Mouse (Mus musculus) adrenal gland, postnatal 25 days (tissue): ENCODE data around the gene 4930442H23Rik. TPM values are rescaled to one million over a fixed set of nuclear protein-coding genes. Genes with fewer than 3 reads are reported as not detected.

Source experiments
- DNase-seq: peaks from one replicate; pipeline ENCODE4 v3.0.0; 2021; ENCODE audit warnings: mixed read lengths
- total RNA-seq: library from RNA; stranded (reverse); gene quantifications from 2 replicates; pipeline ENCODE4 v1.2.3, GENCODE M21; 2021

4930442H23Rik gene
- total RNA-seq, 1 experiment from 2014 or later, result not detected

DNA sequence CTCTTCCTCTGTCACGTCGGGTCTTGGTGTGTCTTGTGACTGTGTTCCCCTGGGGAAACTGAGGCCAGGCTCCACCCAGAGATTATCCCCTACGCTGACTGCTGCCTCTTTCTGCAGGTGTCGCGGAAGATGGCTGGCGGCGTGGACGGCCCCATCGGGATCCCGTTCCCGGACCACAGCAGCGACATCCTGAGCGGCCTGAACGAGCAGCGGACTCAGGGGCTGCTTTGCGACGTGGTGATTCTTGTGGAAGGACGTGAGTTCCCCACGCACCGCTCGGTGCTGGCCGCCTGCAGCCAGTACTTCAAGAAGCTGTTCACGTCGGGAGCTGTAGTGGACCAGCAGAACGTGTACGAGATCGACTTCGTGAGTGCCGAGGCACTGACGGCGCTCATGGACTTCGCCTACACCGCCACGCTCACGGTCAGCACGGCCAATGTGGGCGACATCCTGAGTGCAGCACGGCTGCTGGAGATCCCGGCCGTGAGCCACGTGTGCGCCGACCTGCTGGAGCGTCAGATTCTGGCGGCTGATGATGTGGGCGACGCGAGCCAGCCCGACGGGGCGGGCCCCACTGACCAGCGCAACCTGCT lies 39.7 kb downstream of the 4930442H23Rik start:
- no peak for DNase-seq

DNA sequence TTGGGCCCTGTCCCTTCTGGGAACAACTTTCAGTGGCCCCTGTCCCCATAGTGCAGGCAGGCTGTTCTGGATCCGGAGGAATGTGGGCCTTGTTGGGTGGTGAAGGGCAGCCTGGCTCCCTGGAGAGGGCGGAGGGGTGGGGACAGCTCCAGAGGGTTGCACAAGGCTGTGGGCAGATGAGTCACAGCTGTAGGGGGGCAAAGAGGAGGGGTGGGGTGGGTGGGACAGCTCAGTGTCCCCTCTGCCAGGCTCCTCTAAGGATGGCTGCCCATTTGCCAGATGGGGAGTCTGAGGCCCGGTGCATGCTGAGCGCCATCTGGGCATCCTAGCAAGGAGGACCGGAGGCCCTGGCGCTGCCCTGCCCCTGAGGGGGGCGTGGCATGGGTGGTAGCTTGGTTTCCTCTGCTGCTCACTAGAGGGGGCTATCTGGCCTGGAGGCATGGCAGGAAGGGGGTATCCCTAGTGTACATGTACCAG lies 40.5 kb downstream of the 4930442H23Rik start:
- peak; percentile 71 for DNase-seq

DNA sequence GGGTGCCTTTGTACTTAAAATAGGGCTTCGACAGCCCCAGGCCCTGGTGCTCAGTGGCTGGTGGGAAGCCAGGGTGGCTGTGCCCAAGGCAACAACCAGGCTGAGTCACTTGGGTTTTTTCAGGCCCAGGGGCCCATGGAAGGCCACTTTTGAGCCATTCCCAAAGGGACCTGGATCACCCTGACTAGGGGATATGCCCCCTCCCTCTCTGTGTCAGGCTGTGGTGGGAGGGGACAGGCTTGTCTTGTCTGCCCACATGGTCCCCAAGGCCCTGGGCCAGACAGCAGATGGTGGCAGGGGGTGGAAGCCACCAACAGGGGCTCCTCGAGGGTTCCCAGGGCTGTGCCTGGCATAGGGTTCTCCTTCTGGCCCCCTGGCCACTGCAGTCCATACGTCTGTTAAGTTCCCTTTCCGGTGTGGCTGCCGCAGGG lies 41.1 kb downstream of the 4930442H23Rik start:
- no peak for DNase-seq

DNA sequence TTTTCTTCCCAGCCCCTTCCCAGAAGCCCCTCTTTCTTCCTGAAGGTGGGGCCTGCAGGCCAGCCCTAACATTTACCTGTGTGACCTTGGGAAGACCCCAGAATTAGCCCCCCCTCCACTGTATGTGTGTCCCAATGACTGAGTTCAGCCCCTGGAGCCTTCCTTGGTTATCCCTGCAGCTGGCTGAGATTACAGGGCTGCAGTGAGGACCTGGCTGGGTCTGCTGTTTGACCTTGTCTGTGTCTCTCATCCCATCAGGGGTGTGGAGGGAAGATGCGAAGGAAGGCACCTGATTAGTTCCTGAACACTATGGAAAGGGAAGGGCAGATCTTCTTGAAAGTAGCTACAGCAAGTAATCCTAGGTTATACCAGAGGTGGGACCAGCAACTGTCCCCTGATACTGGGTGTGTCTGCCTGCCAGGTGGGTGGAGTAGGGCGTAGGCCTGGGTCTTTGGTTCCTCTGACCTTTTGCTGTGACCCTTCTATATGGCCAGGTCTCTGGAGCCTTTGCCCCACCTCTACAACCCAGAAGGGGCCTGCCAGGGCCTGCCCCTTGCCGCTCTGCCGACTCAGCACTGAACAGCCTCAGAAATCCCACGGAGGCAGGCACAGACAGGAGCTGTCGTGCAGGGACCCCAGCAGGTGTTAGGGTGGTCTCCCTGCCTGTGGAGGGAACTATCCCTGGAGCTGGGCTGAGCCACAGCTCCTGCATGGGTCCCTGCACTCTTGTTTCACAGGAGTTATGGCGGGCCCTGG lies 42.0 kb downstream of the 4930442H23Rik start:
- DNase-seq, result no peak

DNA sequence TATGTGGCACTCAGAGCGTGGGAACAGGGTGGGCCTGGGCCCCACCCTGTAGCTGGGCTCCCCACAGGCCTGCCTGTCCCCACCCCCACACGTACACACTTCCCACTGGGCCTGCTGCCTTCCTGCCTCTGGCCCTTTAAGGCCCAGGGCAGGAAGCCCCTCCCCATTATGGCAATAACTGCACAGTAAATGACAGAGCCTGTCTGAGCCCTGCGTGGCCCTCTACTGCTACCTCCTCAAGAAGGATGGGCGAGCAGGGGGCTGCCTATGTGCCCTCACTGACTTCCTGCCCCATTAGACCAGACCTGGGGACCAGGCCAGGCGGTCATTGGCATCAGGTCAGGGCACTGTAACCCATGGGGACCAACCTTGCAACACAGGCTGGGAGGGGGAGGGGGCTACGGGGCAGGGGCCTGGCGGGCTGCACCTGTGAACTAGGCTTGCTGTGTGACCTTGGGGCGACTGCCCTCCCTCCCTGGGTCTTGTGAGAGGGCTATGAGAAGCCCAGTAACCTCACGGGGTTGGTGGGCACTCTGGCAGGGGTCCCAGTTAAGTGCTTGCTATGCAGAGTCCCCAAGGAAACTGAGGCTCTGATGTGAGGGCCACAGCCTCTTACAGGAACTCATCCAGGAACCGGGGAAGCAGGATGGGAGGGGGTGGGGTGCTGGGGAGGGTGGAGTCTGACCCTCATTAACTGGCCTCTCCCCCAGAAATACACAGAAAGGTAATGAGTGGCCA lies 42.8 kb downstream of the 4930442H23Rik start:
- DNase-seq, result no peak

DNA sequence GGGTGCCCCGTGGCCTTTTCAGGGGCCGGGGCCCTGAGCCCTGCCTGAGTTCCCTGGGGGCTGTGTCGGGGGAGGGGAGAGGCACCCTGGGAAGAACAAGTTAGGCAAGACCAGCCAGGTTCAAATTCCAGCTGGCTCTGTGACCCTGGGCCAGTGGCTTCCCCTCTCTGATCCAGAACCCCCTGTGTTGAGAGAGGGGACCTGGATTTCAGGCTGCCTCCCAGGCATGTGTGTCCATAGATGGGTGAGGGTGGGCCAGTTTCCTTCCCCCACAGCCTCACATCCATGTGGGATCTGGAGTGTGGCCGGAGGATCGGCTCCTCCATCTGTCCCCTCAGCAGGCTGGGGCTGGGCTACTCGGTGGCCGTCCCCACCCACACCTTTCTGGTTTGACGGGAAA lies 43.6 kb downstream of the 4930442H23Rik start:
- DNase-seq, result no peak

DNA sequence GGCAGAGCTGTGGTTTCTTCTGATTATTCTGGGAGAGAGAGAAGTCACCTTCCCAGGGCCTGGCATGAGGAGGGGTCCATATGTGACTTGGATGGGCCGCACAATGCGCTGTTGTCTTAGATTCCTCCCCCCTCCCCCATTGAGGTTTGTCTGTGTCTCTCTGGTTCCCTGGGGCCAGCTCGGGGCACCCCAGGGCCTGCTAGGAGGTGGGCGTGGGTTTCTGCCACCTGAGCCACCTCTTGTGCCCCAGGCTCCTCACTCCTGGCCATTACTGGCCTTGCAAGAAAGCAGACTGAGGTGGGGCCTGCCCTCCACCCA lies 44.2 kb downstream of the 4930442H23Rik start:
- no peak for DNase-seq

DNA sequence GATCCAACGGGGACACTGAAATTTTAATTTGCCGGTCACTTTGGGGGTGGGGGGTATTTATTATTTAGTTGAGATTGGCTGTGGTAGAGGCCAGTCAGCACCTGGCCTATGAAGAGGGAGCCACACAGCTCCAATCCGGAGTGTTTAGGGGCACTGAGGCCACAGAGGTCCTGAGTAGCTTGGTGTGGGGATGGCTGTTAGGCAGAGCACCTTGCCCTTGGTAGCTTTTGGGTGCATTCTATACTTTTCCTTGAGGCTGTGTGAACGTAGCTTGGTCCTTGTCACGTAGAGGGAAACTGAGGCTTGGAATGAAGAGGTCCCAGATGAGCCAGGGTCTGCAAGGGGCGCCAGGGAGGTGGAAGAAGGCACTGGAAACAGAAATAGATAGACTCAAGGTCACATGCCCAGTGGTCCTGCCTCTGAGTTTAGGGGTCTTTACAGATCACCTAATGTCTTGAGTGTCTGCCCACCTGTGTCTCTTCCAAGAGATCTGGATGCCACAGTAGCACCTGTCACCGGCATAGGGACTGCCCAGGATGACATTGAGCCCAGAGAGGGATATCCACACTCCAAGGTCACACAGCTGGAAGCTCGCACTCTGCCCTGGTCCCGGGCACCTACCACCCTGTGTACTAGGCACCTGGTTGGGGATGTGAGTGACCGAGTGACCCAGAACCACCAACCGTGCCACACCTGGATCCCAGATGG lies 44.7 kb downstream of the 4930442H23Rik start:
- no peak for DNase-seq

DNA sequence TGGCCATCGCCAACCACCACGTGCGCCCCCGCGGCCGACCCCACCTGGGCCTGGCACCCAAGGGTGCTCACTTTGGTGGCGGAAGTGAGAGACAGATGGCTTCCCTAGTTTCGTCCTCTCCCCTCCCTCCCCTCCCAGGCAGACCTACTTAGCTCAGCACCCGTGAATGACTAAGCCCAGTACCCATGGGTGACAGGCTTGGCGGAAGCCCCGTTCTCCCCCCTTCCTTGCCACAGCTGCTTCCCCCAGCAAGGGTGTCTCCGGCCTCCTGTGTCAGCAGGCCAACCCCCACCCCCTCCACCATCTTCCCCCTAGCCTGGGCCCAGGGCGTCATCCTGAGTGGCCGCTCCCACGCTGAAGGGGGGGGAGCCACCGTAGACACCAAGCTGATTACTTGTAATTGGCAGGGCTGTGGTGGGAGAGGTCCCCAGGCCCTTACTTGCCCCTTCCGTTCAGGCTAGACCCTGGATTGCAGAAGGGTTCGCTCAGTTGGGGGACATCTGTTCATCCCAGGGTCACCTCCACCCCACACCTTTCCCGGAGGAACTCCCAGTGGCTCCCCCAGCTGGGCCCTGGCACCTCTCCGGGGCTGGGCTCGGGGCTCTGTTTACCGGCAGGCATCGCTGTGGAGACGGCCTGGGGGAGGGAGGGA lies 45.4 kb downstream of the 4930442H23Rik start:
- no peak for DNase-seq

DNA sequence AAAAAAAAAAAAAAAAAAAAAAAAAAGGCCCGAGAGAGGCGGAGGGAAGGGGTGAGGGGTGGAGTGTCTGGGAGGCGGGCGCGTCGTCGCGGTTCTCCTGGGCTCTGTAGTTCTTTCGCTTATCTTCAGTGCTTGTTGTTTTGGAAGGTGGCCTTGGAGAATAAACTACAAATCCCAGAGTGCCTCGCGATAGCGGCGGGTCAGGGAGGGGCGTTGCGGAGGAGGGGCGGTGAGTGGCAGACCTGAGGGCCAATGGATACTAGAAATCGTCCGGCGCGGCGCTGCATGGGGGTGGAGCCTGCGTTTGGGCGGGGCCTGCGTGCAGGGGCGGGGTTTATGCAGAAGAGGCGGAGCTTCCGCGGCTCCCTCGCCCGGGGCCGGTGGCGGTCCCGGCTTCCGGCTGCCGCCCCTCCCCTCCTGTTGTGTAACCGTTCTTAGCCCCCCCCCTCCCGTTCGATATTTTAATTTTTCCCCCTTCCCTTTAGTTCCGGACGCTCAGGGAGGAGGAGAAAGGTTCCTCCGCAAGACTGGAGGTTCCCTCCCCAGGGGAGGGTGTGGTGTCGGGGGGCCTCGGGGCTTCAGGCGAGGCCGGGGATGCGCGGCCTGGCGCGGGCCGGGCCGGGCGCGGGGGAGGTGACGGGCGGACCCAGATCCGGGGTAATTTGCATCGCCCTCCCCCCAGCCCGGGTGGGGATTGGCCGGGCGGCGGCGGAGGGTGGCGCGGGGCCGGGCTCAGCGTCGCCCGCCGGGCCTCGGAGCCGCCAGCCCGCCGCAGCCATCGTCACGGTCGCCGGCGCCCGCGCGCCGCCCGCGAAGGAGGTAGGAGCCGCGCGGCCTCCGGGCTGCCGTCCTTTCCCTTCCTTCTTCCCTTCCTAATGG lies 46.2 kb downstream of the 4930442H23Rik start:
- peak; percentile 99 for DNase-seq

DNA sequence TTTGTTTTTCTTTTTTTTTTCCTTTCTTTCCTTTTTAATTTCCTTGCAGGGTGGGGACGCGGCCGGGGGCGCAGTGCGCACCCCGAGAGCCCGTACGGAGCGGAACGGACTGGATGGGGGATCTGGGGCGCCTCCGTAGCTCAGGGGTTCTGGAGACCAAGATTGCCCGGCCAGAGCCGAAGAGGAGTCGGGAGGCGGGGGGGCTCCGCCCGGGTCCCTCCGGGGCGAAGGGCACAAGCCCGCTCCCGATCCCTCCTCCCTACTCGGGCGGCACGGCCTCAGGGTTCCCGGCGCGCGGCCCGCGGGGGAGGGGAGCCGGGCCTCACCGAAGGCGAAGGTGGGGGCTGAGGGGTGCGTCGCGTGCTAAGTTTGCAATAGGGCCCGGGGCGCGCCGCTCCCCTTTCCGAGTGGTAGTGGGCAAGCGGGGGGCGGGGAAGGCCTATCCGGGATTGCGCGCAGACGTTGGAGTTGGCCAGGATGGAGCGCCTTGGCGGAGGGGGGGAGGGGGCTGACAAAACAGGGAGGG lies 46.9 kb downstream of the 4930442H23Rik start:
- DNase-seq, result peak; percentile 82

DNA sequence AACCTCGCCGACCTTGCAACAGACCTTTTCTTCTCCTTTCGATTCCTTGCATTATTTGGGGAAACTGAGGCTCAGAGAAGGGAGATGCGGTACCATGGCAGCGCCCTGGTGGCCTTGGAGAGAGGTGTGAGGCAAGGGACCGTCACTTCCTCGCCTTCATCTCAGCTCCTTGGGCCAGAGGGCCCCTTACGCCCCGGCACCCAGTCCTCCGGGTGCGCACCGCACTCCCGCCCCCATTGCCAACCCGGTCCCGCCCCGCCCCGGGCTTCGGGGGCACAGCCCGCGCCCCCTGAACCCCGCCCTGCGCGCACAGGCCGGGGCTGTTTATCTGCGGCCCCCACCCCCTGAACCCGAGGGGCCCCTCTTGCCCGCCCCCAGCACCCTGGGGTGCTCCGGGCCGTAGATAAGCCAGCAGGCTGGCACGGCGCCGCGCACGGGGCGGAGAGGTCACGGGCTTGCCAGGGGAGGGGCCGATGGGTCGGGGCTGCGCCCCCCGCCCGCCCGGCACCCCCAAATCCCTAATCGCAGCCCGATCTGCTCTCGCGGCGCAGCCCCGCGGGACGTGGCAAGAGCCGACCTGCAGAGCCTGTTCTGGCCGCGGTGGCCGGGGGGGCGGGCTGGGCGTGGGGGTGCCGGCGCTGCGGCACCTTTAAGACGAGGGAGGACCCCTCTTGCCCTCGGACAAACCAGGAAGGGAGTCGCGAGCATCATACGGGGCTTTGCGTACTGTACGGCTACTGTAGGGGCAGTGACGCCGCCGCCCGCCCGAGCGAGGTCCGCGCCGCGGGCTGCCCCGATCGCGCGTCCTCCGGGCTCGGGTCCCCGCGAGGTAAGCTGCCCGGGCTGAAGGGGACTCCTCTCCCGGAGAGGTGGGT lies 47.6 kb downstream of the 4930442H23Rik start:
- DNase-seq, result peak; percentile 72

DNA sequence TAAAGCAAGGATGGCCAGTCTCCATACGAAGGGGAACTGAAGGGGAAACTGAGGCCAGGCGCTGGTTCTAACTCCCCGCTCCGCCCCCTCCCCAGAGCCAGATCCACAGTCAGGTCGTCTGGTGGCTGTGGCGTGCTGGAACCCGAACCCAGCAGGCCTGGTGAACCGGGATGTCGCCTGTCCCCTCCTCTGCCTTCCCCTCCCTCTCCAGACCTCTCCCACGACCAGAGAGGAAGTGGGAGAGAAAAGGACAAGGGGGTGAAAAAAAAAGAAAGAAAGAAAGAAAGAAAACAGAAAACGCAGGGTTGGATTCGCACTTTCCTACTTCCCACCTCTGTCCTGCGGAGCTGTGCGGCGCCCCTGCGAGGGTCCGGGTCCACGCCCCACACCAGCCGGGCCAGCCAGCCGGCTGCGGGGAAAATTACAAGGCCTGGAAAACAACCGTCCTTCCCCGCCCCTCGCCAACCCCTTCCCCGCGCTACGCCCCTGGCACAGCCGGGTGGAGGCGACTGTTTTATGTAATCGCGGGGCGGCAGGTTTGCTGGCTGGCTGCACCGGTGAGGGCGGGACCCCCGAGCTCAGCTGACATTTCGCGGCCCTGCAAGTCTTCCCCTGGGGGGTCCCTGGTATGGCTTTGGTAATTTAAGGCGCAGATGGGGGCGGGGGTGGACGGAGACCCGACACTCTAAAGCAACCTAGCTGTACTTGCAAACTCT lies 48.5 kb downstream of the 4930442H23Rik start, which contains the start of gene Zbtb7a:
Gene Zbtb7a (plus strand): TSS at position 255 of the 716 bp plus-strand sequence.
- peak; percentile 49 for DNase-seq

DNA sequence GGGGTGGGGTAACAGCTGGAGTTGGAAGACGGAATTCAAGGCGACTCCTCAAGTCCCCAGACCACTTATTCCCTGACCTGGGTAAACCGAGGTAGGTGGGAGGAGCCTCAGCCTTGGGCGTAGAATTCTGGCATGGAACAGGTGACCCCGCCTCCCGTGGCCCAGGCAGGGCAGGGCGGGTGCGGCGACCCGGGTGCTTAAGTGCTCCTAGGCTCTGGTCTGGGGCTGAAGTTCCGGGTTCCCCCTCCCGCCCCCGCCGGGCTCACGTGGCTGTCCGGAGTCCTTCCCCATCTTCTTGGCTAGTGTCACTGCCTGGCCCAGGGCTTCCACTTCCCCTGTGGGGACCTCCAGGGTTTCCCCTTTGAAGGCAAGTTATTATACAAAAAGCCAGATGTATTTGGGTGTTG lies 49.5 kb downstream of the 4930442H23Rik start:
- DNase-seq, result peak; percentile 59
